Mouse (Mus musculus) ES-CJ7 (cell line): Measurements from ENCODE around the gene Galnt17.

Source experiments
- DNase-seq: peaks from one replicate; pipeline ENCODE4 v3.0.0; 2011; ENCODE audit warnings: low read depth, low spot score

The Galnt17 gene

GRCm38 (mm10) chr5:131308397-131308796 lies at the start of gene Galnt17:
Gene Galnt17 (minus strand): TSS chr5:131308497.
- no peak for DNase-seq

GRCm38 (mm10) chr5:131334536-131334935 lies 26.2 kb upstream of the Galnt17 start:
- no peak for DNase-seq

- DNase-seq, result no peak
Measured at GRCm38 (mm10) chr5:131321286-131321685, 13.0 kb upstream of the Galnt17 start.

GRCm38 (mm10) chr5:131319605-131320004 lies 11.3 kb upstream of the Galnt17 start:
- DNase-seq, result no peak

GRCm38 (mm10) chr5:131319141-131319540 lies 10.8 kb upstream of the Galnt17 start:
- DNase-seq, result no peak

GRCm38 (mm10) chr5:131315016-131315415 lies 6.7 kb upstream of the Galnt17 start:
- DNase-seq, result no peak

GRCm38 (mm10) chr5:131307656-131308151 lies 593 bp downstream of the Galnt17 start:
- DNase-seq, result peak; percentile 80

GRCm38 (mm10) chr5:131306908-131307655 lies 1.2 kb downstream of the Galnt17 start:
- DNase-seq, result peak; percentile 38

- peak; percentile 45 for DNase-seq
Measured at GRCm38 (mm10) chr5:131306321-131306907, 1.9 kb downstream of the Galnt17 start.

- peak; percentile 14 for DNase-seq
Measured at GRCm38 (mm10) chr5:131305223-131305622, 3.1 kb downstream of the Galnt17 start.

GRCm38 (mm10) chr5:131301526-131301925 lies 6.8 kb downstream of the Galnt17 start:
- DNase-seq, result no peak

GRCm38 (mm10) chr5:131293726-131294449 lies 14.4 kb downstream of the Galnt17 start:
- no peak for DNase-seq

- DNase-seq, result no peak
Measured at GRCm38 (mm10) chr5:131287091-131287490, 21.2 kb downstream of the Galnt17 start.

GRCm38 (mm10) chr5:131286680-131287079 lies 21.6 kb downstream of the Galnt17 start:
- DNase-seq, result no peak

- peak; percentile 42 for DNase-seq
Measured at GRCm38 (mm10) chr5:131280349-131280748, 27.9 kb downstream of the Galnt17 start.

GRCm38 (mm10) chr5:131279286-131279685 lies 29.0 kb downstream of the Galnt17 start:
- DNase-seq, result no peak

- DNase-seq, result no peak
Measured at GRCm38 (mm10) chr5:131277227-131277626, 31.1 kb downstream of the Galnt17 start.

GRCm38 (mm10) chr5:131266291-131266690 lies 42.0 kb downstream of the Galnt17 start:
- DNase-seq, result no peak

- DNase-seq, result no peak
Measured at GRCm38 (mm10) chr5:131264145-131264544, 44.2 kb downstream of the Galnt17 start.

GRCm38 (mm10) chr5:131250701-131251636 lies 57.3 kb downstream of the Galnt17 start:
- DNase-seq, result no peak

- no peak for DNase-seq
Measured at GRCm38 (mm10) chr5:131248416-131248815, 59.9 kb downstream of the Galnt17 start.
